ENCODE assay signal across 32 mouse cellular contexts in genomic region chr19:21136756-21137155, GRCm38 (mm10).
A peak's percentile ranks its signal among the peaks of the same experiment; 100 is the strongest.
DNase-seq lines count a peak whose midpoint lies in the region; ATAC-seq and TF ChIP-seq lines count a peak whose summit lies in the region.
"Had no signal": no experiment of that assay in that cellular context is flagged by ENCODE, and none has a peak within 500 bp of the region (broad histone marks: within the 10 kb centered on the region; RNA-seq: fewer than 3 reads in every experiment).

No protein-coding gene starts in this region.

- intact Hi-C loops in heart, postnatal 10 days (cut with DNase I), result no loop called here

- H3K36me3 ChIP-seq in midbrain, postnatal 0 days (ENCODE audit: insufficient read depth, low read length), result no peaks in the 10 kb centered on the region
- H3K36me3 ChIP-seq in midbrain, embryonic 14.5 days (ENCODE audit: control insufficient read depth, insufficient read depth, low read length), result no peaks in the 10 kb centered on the region
- H3K36me3 ChIP-seq: embryonic facial prominence, embryonic 15.5 days; forebrain, embryonic 15.5 days; G1E; intestine, embryonic 15.5 days; limb, embryonic 10.5 days; limb, embryonic 15.5 days; midbrain, embryonic 15.5 days; neural tube, embryonic 12.5 days had no signal

- 59% methylated on average over 1 of the region's 1 CpGs for WGBS in midbrain, postnatal 0 days
- 63% methylated on average over 1 of the region's 1 CpGs for WGBS in midbrain, embryonic 14.5 days

- H3K9me3 ChIP-seq in midbrain, postnatal 0 days (ENCODE audit: low read length), result no peaks in the 10 kb centered on the region
- H3K9me3 ChIP-seq in midbrain, embryonic 14.5 days (ENCODE audit: control insufficient read depth, low read length), result no peaks in the 10 kb centered on the region
- H3K9me3 ChIP-seq: embryonic facial prominence, embryonic 15.5 days; forebrain, embryonic 15.5 days; G1E; intestine, embryonic 15.5 days; limb, embryonic 10.5 days; limb, embryonic 15.5 days; midbrain, embryonic 15.5 days; neural tube, embryonic 12.5 days had no signal

- H3K4me3 ChIP-seq in midbrain, postnatal 0 days (ENCODE audit: low read depth, low read length), result no peak overlapping the region
- H3K4me3 ChIP-seq in midbrain, embryonic 14.5 days (replicated peaks; ENCODE audit: low read depth, low read length), result no peak overlapping the region
- H3K4me3 ChIP-seq: embryonic facial prominence, embryonic 15.5 days; forebrain, embryonic 15.5 days; intestine, embryonic 15.5 days; limb, embryonic 10.5 days; limb, embryonic 15.5 days; midbrain, embryonic 15.5 days; myocyte; neural tube, embryonic 12.5 days had no signal

- H3K4me1 ChIP-seq in midbrain, postnatal 0 days (ENCODE audit: insufficient read depth, low read length), result peaks cover 4% of the 10 kb centered on the region; the same call in 1 of the 2 replicates
- peaks cover 12% of the 10 kb centered on the region; the same call in 1 of the 2 replicates for H3K4me1 ChIP-seq in midbrain, embryonic 14.5 days (ENCODE audit: control insufficient read depth, insufficient read depth, low read length)
- H3K4me1 ChIP-seq: embryonic facial prominence, embryonic 15.5 days; intestine, embryonic 15.5 days; limb, embryonic 10.5 days; limb, embryonic 15.5 days had no signal

- no peak overlapping the region for H3K9ac ChIP-seq in midbrain, postnatal 0 days (replicated peaks; ENCODE audit: low read length, poor library complexity, severe bottlenecking)
- no peak overlapping the region for H3K9ac ChIP-seq in midbrain, embryonic 14.5 days (replicated peaks; ENCODE audit: low read length)
- H3K9ac ChIP-seq: embryonic facial prominence, embryonic 15.5 days; forebrain, embryonic 15.5 days; intestine, embryonic 15.5 days; limb, embryonic 15.5 days; liver, embryonic 14.5 days; midbrain, embryonic 15.5 days; neural tube, embryonic 12.5 days had no signal

- TF ChIP-seq CTCF in midbrain, postnatal 0 days (IDR thresholded peaks at IDR 0.05), result no peak

- no peak overlapping the region for H3K27ac ChIP-seq in midbrain, postnatal 0 days (ENCODE audit: low read depth, low read length)
- H3K27ac ChIP-seq in midbrain, embryonic 14.5 days (replicated peaks; ENCODE audit: low read depth, low read length), result no peak overlapping the region
- H3K27ac ChIP-seq: embryonic facial prominence, embryonic 15.5 days; forebrain, embryonic 15.5 days; intestine, embryonic 15.5 days; kidney, postnatal 0 days; limb, embryonic 10.5 days; limb, embryonic 15.5 days; liver, embryonic 14.5 days; macrophage; midbrain, embryonic 15.5 days; neural tube, embryonic 12.5 days had no signal

- H3K4me2 ChIP-seq in midbrain, postnatal 0 days (ENCODE audit: low read depth, low read length, poor library complexity, severe bottlenecking), result no peak overlapping the region
- H3K4me2 ChIP-seq in midbrain, embryonic 14.5 days (ENCODE audit: low read length), result no peak overlapping the region
- H3K4me2 ChIP-seq: embryonic facial prominence, embryonic 15.5 days; forebrain, embryonic 15.5 days; heart, embryonic 11.5 days; intestine, embryonic 15.5 days; limb, embryonic 15.5 days; midbrain, embryonic 15.5 days; neural tube, embryonic 12.5 days had no signal

- DNase-seq in cerebellum, adult 11-12 months, result peak; percentile 56
- no peak for DNase-seq in cerebellum, postnatal 4 days (ENCODE audit: low spot score in 2 of 2)
- DNase-seq in midbrain, postnatal 0 days (ENCODE audit: low spot score), result peak; percentile 58
- DNase-seq in midbrain, embryonic 14.5 days, result no peak
- peak; percentile 65 to 81 for DNase-seq in cerebellum, postnatal 14 days
- no peak for DNase-seq in heart, adult 8-10 months (ENCODE audit: low spot score)
- DNase-seq in heart, postnatal 10 days, result no peak
- DNase-seq: adrenal gland, postnatal 10 days; gastrocnemius, postnatal 25 days; heart, adult 11 months; heart, postnatal 4 days; kidney, adult 2 months; kidney, postnatal 4 days; lung, adult 2 months; lung, postnatal 10 days; right cerebral cortex, adult 18-20 months; spleen, adult 18-20 months; thymus, adult 18-20 months; thymus, postnatal 25 days had no signal

- no peak for ATAC-seq in midbrain, postnatal 0 days (ENCODE audit: low FRiP score)
- ATAC-seq in midbrain, embryonic 14.5 days (ENCODE audit: low FRiP score, low TSS enrichment), result no peak
- ATAC-seq: intestine, embryonic 15.5 days had no signal

- H3K27me3 ChIP-seq in midbrain, postnatal 0 days (ENCODE audit: insufficient read depth, low read length), result no peaks in the 10 kb centered on the region
- H3K27me3 ChIP-seq in midbrain, embryonic 14.5 days (ENCODE audit: control insufficient read depth, insufficient read depth, low read length), result no peaks in the 10 kb centered on the region
- H3K27me3 ChIP-seq: embryonic facial prominence, embryonic 15.5 days; forebrain, embryonic 15.5 days; intestine, embryonic 15.5 days; limb, embryonic 15.5 days; midbrain, embryonic 15.5 days; neural tube, embryonic 12.5 days had no signal

Comparison
In these comparisons a context has a peak if more than half of its experiments do, and no peak if none do; other contexts are left out.
1. DNase-seq: peak in cerebellum, adult 11-12 months (single experiment), midbrain, postnatal 0 days (single experiment) and cerebellum, postnatal 14 days (2 of 2); none in cerebellum, postnatal 4 days (0 of 2), midbrain, embryonic 14.5 days (single experiment), heart, adult 8-10 months (single experiment) and heart, postnatal 10 days (0 of 2).